Mouse (Mus musculus) liver, adult 2 months (tissue): ENCODE results near the gene Pla2g12b.

ENCODE experiments used
- CTCF ChIP-seq: fragments of 200-500 bp; IDR thresholded peaks from 2 replicates; pipeline ENCODE4 v1.5.1; 2011; ENCODE audit warnings: low read depth, low read length, control low read depth
- POLR2A ChIP-seq: fragments of 200-500 bp; IDR thresholded peaks from 2 replicates; pipeline ENCODE4 v1.6.1; 2011; ENCODE audit warnings: low read length, control low read depth; ENCODE audit not compliant: insufficient read depth; ENCODE audit errors: extremely low read depth

- TF ChIP-seq POLR2A (no peak), CTCF (no peak)
Measured at GRCm38 (mm10) chr10:59462307-59462706, 58.8 kb downstream of the Pla2g12b start.
